Mouse (Mus musculus): Measurements from ENCODE around the gene Cpne6. TPM values are rescaled to one million over a fixed set of nuclear protein-coding genes. Genes with fewer than 3 reads are reported as not detected.

The Cpne6 gene
- polyA plus RNA-seq, 1 experiment from 2014 or later: 0.42 TPM

DNA sequence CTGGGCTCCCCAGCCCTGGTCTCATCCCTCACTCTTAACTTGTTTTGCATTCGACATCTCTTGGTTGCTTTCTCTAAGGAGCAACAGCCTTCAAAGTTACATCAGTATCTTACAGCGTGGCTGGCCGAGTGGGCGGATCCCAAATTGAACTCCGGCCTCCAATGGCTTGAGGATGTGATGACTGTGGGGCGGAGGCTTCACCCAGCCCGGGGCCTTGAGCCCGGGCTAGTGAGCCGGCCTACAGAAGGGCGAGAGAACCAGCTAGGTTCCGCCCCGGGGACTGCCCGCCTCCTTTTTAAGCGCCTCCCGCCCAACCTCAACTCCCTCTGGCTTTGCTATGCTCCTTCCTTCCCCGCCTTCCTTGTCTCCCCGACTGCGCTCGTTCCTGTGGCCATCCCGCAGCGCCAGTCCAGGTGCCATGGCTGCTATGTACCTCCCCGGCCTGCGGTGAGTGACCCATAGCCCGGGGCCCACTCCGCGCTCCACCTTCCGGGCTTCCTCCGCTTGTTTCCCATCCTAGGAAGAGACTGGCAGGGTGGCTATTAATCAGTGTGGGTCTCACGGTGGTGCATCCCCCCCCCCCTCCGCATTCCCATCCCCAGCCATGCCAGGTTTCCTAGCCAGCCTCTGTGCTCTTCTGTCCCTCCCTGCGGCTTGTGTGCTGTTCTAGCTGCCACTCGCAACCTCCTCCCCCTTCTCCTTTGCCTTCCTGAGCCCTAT, 30.0 kb downstream of the Cpne6 start, which contains the start of gene Pck2:
Gene Pck2, plus strand, starts transcription at position 200 of the 720 bp plus-strand sequence.
- H3K36me3 ChIP-seq: peaks cover 11% of the 10 kb centered on the region
- 0% methylated on average over 32 of the region's 32 CpGs for WGBS

DNA sequence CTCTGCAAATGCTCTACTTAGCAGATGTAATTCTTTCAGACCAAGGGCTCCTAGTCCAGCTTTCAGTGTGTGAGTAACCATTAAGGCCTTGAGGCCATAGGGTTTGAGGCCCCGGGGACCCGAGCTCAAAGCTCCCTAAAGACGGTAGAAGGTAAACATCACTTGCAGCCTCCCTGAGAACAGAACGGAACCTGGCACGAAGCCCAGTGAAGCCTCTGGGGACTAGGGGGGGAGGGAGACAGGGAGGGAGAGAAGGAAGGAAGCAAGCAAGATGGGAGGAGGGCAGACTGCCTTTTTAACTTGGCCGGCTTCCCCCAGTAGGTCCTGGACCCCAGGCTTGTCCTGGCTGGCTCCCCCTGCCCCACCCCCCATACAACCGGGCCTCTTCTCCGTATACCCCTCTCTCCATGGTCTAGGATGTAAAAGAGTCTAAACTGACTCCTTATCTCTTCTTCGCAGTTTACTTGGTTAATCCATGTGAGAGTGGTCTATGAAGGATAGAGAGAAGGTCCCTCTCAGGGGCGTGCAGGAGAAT, 30.6 kb downstream of the Cpne6 start:
- Histone ChIP-seq H3K4me3 (peak overlapping the region; percentile 55), H3K27me3 (peaks cover 10% of the 10 kb centered on the region), H3K27ac (replicated peaks) (peak overlapping the region; percentile 78), H3K4me2 (replicated peaks) (peak overlapping the region; percentile 85), H3K9ac (replicated peaks) (peak overlapping the region; percentile 69), H3K4me1 (peaks cover 19% of the 10 kb centered on the region), H3K9me3 (no peaks in the 10 kb centered on the region), H3K36me3 (peaks cover 11% of the 10 kb centered on the region)
- ATAC-seq (ENCODE audit: low FRiP score, low read depth): peak; percentile 63
- WGBS: 7% methylated on average over 10 of the region's 10 CpGs

More for the DNA sequence above, 30.0 kb downstream of the Cpne6 start, which contains the start of gene Pck2:
- H3K4me2 ChIP-seq (replicated peaks): peak within 1 kb of the TSS; percentile 85
- H3K27me3 ChIP-seq: peaks cover 10% of the 10 kb centered on the region
- peak within 1 kb of the TSS; percentile 69 for H3K9ac ChIP-seq (replicated peaks)
- peak within 1 kb of the TSS; percentile 78 for H3K27ac ChIP-seq (replicated peaks)
- peak; percentile 81 for ATAC-seq (ENCODE audit: low FRiP score, low read depth)
- H3K4me1 ChIP-seq: peaks cover 19% of the 10 kb centered on the region
- peak within 1 kb of the TSS; percentile 55 for H3K4me3 ChIP-seq
- no peaks in the 10 kb centered on the region for H3K9me3 ChIP-seq

DNA sequence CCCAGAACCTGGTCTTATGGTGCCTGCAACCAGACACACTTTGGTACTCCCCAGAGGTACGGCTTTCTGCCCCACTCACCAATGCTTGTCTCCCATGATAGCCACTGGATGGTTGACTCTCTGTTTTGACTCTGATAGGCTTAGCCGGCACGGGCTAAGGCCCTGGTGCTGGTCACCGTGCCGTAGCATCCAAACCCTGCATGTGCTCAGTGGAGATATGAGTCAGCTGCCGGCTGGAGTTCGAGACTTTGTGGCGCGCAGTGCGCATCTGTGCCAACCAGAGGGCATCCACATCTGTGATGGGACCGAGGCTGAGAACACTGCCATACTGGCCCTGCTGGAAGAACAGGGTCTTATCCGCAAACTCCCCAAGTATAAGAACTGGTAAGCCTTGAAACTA, 32.0 kb downstream of the Cpne6 start:
- H3K9ac ChIP-seq (replicated peaks): no peak overlapping the region
- no peak for ATAC-seq (ENCODE audit: low FRiP score, low read depth)
- H3K4me2 ChIP-seq (replicated peaks): no peak overlapping the region
- peaks cover 6% of the 10 kb centered on the region; the same call in 1 of the 2 replicates for H3K27me3 ChIP-seq
- H3K27ac ChIP-seq (replicated peaks): no peak overlapping the region
- no peaks in the 10 kb centered on the region for H3K9me3 ChIP-seq
- peaks cover 11% of the 10 kb centered on the region for H3K36me3 ChIP-seq
- no peak overlapping the region for H3K4me3 ChIP-seq
- peaks cover 19% of the 10 kb centered on the region for H3K4me1 ChIP-seq
- WGBS: 97% methylated on average over 12 of the region's 12 CpGs

DNA sequence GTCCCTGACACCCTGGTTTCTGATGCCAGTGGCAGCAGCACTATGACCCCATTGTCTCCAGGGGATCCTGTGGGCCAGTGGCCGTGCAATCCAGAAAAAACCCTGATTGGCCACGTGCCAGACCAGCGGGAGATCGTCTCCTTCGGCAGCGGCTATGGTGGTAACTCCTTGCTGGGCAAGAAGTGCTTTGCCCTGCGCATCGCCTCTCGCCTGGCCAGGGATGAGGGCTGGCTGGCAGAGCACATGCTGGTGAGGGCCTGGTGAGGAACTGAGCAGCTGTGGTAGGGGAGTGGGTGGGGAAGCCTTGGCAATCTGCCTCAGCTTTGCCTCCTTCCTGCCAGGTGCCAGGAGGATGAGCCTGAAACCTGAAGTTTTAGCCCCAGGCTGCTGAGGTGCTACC, 34.1 kb downstream of the Cpne6 start:
- Histone ChIP-seq H3K36me3 (peaks cover 30% of the 10 kb centered on the region), H3K9me3 (no peaks in the 10 kb centered on the region), H3K9ac (replicated peaks) (no peak overlapping the region), H3K27ac (replicated peaks) (no peak overlapping the region), H3K27me3 (no peaks in the 10 kb centered on the region), H3K4me2 (replicated peaks) (no peak overlapping the region), H3K4me3 (no peak overlapping the region), H3K4me1 (peaks cover 19% of the 10 kb centered on the region)
- no peak for ATAC-seq (ENCODE audit: low FRiP score, low read depth)
- 91% methylated on average over 9 of the region's 9 CpGs for WGBS

DNA sequence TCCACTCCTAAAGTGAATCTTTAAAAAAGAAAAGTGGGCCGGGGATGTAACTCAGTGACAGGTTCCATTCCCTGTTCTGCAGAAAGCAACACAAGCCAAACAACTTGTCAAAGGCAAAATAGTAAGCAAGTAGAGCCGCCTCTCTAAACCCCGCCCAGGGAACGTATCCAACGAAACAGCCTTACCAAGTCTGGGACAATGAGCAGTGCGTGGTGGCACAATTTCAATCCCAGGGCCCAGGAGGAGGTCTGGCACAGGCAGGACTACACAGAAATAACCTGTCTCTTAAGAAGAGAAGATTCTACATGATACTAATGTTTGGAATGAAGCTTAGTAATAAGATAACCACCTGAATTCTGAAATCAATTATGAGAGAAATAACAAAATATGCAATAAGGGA, 39.9 kb downstream of the Cpne6 start:
- 90% methylated on average over 6 of the region's 6 CpGs for WGBS
- Histone ChIP-seq H3K27me3 (no peaks in the 10 kb centered on the region), H3K9me3 (no peaks in the 10 kb centered on the region), H3K4me2 (replicated peaks) (no peak overlapping the region), H3K4me3 (no peak overlapping the region), H3K4me1 (no peaks in the 10 kb centered on the region), H3K36me3 (peaks cover 20% of the 10 kb centered on the region), H3K9ac (replicated peaks) (no peak overlapping the region), H3K27ac (replicated peaks) (no peak overlapping the region)
- no peak for ATAC-seq (ENCODE audit: low FRiP score, low read depth)

DNA sequence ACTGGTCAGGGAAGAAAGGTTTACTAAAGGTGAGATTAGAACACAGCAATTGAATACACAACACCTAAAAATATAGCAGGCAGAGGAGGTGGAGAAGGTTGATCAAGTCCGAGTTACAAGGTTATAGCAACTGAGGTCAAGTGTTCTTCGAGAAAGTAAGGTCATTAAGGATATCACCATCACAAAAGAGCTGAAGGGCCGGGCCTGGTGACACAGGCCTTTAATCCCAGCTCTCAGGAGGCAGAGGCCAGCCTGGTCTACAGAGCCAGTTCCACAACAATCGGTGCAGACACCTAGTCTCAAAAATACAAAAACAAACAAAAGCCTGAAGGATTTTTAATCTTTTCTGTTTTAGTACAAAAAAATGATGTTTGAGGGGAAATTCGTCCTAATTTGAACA, 41.1 kb downstream of the Cpne6 start:
- Histone ChIP-seq H3K9ac (replicated peaks) (no peak overlapping the region), H3K27me3 (no peaks in the 10 kb centered on the region), H3K4me3 (no peak overlapping the region), H3K4me2 (replicated peaks) (no peak overlapping the region), H3K9me3 (no peaks in the 10 kb centered on the region), H3K36me3 (peaks cover 20% of the 10 kb centered on the region), H3K4me1 (no peaks in the 10 kb centered on the region), H3K27ac (replicated peaks) (no peak overlapping the region)
- 70% methylated on average over 5 of the region's 5 CpGs for WGBS
- no peak for ATAC-seq (ENCODE audit: low FRiP score, low read depth)

DNA sequence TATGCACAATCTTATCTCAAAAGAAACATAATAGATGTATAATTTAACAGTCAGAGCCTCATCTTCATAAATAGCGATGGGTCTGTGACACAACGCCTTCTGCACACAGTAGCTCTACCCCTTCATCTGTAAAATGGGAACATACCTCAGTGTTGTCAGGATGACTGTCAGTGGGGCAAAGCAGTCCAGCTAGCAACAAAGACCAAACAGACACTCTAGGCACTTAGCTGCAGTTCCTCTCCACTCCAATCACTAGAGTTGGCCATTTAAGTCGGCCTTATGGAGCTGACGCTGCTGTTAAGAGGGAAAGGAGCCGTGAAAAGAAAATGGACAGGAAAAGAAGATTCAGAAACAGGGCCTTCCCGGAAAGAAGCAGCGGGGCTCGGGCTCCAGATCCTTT, 41.5 kb downstream of the Cpne6 start:
- Histone ChIP-seq H3K4me2 (replicated peaks) (no peak overlapping the region), H3K9me3 (no peaks in the 10 kb centered on the region), H3K4me1 (0 out of 2 replicates have a peak, but pooled peaks cover under 1% of the 10 kb centered on the region), H3K27ac (replicated peaks) (no peak overlapping the region), H3K9ac (replicated peaks) (no peak overlapping the region), H3K4me3 (no peak overlapping the region), H3K36me3 (peaks cover 20% of the 10 kb centered on the region), H3K27me3 (no peaks in the 10 kb centered on the region)
- no peak for ATAC-seq (ENCODE audit: low FRiP score, low read depth)
- 88% methylated on average over 8 of the region's 8 CpGs for WGBS

DNA sequence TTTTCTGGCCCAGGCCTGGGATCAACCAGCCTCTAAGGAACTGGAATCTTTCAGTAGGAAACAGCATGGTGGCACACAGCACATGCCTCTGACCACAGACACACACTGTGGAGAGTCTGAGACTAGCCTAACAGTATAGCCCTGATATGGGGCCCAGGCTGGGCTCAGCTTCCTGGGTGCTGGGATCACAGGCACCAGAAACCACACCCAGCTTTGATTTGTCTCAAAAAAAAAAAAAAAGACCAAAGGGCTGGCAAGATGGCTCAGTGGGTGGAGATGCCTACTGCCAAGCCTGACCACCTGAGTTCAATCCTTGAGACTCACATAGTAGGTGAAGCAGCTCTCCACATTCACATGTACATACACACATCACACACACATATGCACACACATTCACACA, 44.4 kb downstream of the Cpne6 start:
- H3K4me2 ChIP-seq (replicated peaks): no peak overlapping the region
- H3K9me3 ChIP-seq: no peaks in the 10 kb centered on the region
- no peaks in the 10 kb centered on the region for H3K27me3 ChIP-seq
- peaks cover 4% of the 10 kb centered on the region; the same call in 1 of the 2 replicates for H3K4me1 ChIP-seq
- H3K4me3 ChIP-seq: no peak overlapping the region
- H3K27ac ChIP-seq (replicated peaks): no peak overlapping the region
- no peaks in the 10 kb centered on the region for H3K36me3 ChIP-seq
- ATAC-seq (ENCODE audit: low FRiP score, low read depth): no peak
- no peak overlapping the region for H3K9ac ChIP-seq (replicated peaks)

DNA sequence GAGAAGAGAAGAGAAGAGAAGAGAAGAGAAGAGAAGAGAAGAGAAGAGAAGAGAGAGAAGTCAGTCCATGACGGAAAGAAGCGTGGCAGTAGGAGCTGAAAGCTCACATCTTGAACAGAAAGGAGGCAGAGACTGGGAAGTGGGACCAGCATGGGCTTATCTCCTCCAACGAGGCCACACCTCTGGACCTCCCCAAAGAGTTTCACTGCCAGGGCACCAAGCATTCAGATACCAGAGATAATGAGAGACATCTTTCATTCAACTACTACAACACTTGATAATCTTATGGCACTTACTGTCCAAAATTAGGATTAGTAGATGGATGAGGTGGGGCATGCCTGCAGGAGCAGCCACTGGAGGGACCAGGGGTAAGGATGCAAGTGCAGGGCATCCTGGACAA, 45.5 kb downstream of the Cpne6 start:
- Histone ChIP-seq H3K4me3 (no peak overlapping the region), H3K4me2 (replicated peaks) (no peak overlapping the region), H3K27ac (replicated peaks) (no peak overlapping the region), H3K4me1 (peaks cover 4% of the 10 kb centered on the region; the same call in 1 of the 2 replicates), H3K27me3 (no peaks in the 10 kb centered on the region), H3K9ac (replicated peaks) (no peak overlapping the region), H3K9me3 (no peaks in the 10 kb centered on the region), H3K36me3 (no peaks in the 10 kb centered on the region)
- 91% methylated on average over 3 of the region's 3 CpGs for WGBS
- ATAC-seq (ENCODE audit: low FRiP score, low read depth): no peak

DNA sequence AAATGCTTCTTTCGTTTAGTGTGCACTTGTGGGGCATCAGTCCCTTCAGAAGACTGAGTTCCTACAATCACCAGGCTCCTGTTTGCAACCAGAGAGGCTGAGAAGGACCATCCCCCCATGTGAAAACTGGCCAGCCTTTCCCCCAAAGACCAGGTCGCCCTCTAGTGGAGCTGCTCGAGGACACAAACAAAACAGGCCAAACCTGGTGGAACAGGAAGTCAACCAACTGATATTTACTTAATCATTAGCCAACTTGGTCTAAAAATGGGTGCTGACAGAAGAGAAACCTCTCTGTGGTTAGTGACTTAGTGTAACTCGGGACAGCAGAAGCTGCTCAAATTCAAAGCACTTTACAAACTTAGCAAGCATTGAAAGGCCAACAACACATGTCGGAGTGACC, 46.8 kb downstream of the Cpne6 start:
- no peak overlapping the region for H3K4me2 ChIP-seq (replicated peaks)
- WGBS: 29% methylated on average over 5 of the region's 5 CpGs
- H3K9me3 ChIP-seq: no peaks in the 10 kb centered on the region
- peaks cover 15% of the 10 kb centered on the region for H3K4me1 ChIP-seq
- H3K27me3 ChIP-seq: no peaks in the 10 kb centered on the region
- no peak overlapping the region for H3K27ac ChIP-seq (replicated peaks)
- no peak overlapping the region for H3K4me3 ChIP-seq
- no peaks in the 10 kb centered on the region for H3K36me3 ChIP-seq
- no peak for ATAC-seq (ENCODE audit: low FRiP score, low read depth)
- H3K9ac ChIP-seq (replicated peaks): no peak overlapping the region

DNA sequence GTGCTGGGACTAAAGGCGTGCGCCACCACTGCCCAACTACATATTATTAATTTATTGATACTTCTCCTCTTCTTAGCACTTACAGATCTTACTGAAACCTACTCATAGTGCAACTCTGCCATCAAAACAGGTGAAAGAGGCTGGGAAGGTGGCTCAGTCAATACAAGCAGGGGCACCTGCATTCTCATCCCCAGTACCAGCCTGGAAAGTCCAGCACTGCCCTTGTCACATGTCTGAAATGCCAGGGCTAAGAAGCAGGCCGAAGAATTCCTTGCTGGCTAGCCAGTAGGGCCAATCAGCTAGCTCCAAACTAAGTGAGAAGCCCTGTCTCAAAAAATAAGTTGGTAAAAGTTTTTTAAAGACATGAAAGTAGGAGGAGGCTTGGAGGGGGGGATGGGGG, 47.3 kb downstream of the Cpne6 start:
- H3K36me3 ChIP-seq: no peaks in the 10 kb centered on the region
- H3K4me3 ChIP-seq: no peak overlapping the region
- 90% methylated on average over 3 of the region's 3 CpGs for WGBS
- no peak overlapping the region for H3K4me2 ChIP-seq (replicated peaks)
- ATAC-seq (ENCODE audit: low FRiP score, low read depth): no peak
- no peaks in the 10 kb centered on the region for H3K9me3 ChIP-seq
- no peak overlapping the region for H3K9ac ChIP-seq (replicated peaks)
- H3K27me3 ChIP-seq: no peaks in the 10 kb centered on the region
- no peak overlapping the region for H3K27ac ChIP-seq (replicated peaks)
- peaks cover 18% of the 10 kb centered on the region for H3K4me1 ChIP-seq

DNA sequence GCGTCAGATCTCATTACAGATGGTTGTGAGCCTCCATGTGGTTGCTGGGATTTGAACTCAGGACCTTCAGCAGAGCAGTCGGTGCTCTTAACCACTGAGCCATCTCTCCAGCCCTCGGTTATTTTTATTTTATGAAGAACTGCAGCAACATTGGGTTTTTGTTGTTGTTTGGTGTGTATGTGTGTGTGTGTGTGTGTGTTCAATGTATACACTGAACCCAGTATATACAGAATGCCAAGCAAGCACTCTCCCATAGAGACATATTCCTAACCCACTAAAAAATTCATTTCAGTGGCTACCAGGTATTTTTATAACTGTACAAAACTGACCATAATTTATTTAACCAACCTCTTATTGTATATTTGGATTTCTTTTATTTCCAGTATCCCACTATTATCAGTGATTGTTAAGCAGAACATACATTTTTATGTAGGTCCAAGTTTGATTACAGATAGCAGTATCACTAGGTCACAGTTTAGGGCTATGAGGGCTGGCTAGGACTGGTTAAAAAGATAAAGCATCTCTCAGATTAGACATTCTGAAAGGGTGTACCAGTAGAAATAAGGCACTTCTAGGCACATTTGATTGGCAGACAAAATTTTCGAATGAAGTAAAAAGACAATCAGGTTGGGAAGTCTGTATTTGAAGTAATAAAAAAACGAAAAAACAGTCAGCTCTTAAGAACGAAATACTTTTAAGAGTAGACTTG, 48.6 kb downstream of the Cpne6 start:
- Histone ChIP-seq H3K4me3 (peak overlapping the region; percentile 65), H3K27ac (replicated peaks) (no peak overlapping the region), H3K4me2 (replicated peaks) (peak overlapping the region; percentile 86), H3K27me3 (no peaks in the 10 kb centered on the region), H3K9ac (replicated peaks) (peak overlapping the region; percentile 74; the same call in 1 of the 2 replicates), H3K4me1 (peaks cover 18% of the 10 kb centered on the region), H3K36me3 (peaks cover 7% of the 10 kb centered on the region), H3K9me3 (no peaks in the 10 kb centered on the region)
- WGBS: 63% methylated on average over 6 of the region's 6 CpGs
- ATAC-seq (ENCODE audit: low FRiP score, low read depth): no peak
